Mouse (Mus musculus) liver, embryonic 16.5 days (tissue): ENCODE measurements at regions not wholly inside any gene's neighbourhood (a gene's known extent, or its start where the extent isn't known, plus 50 kb on each side); places are given as distances from the start of the nearest gene placed in this dataset.

Source experiments
- ATAC-seq: fragments of 200-750 bp; cut with Nextera tagmentation; 2 replicates; pipeline ENCODE4 v1.8.0; 2017; ENCODE audit warnings: low read depth, mild to moderate bottlenecking, moderate number of reproducible peaks, moderate library complexity
- H3K27ac ChIP-seq: fragments of 300-500 bp; sonication (generic); 2 replicates; pipeline ENCODE4 v1.5.1; 2014; ENCODE audit warnings: mild to moderate bottlenecking, low read length
- H3K27me3 ChIP-seq: fragments of 300-500 bp; sonication (generic); 2 replicates; pipeline ENCODE4 v1.6.1; 2014; ENCODE audit warnings: low read depth, low read length, mixed read lengths; ENCODE audit not compliant: control insufficient read depth, insufficient read depth
- H3K36me3 ChIP-seq: fragments of 300-500 bp; sonication (generic); 2 replicates; pipeline ENCODE4 v1.6.1; 2014; ENCODE audit warnings: mild to moderate bottlenecking; ENCODE audit not compliant: control insufficient read depth, insufficient read depth
- H3K4me1 ChIP-seq: fragments of 300-500 bp; sonication (generic); 2 replicates; pipeline ENCODE4 v1.6.1; 2014; ENCODE audit warnings: low read depth, low read length, mixed read lengths; ENCODE audit not compliant: control insufficient read depth
- H3K4me2 ChIP-seq: fragments of 300-500 bp; sonication (generic); 2 replicates; pipeline ENCODE4 v1.6.1; 2014; ENCODE audit warnings: low read depth, low read length, mixed read lengths
- H3K4me3 ChIP-seq: fragments of 300-500 bp; sonication (generic); 2 replicates; pipeline ENCODE4 v1.5.1; 2014; ENCODE audit warnings: low read depth, mild to moderate bottlenecking, low read length
- H3K9ac ChIP-seq: fragments of 300-500 bp; sonication (generic); 2 replicates; pipeline ENCODE4 v1.6.1; 2014; ENCODE audit warnings: low read depth, low read length
- H3K9me3 ChIP-seq: fragments of 300-500 bp; sonication (generic); replicated peaks from 2 replicates; pipeline ENCODE4 v1.6.1; 2016; ENCODE audit warnings: low read length; ENCODE audit not compliant: control insufficient read depth
- WGBS: fragments of 180-500 bp; shearing (Covaris S2); extraction: QIAGEN DNeasy Blood & Tissue Kit; methylation state at CpG from one replicate; pipeline ENCODE4 v1.1.7; 2014; ENCODE audit not compliant: insufficient replicate concordance; 5-methylcytosine and 5-hydroxymethylcytosine counted together

DNA sequence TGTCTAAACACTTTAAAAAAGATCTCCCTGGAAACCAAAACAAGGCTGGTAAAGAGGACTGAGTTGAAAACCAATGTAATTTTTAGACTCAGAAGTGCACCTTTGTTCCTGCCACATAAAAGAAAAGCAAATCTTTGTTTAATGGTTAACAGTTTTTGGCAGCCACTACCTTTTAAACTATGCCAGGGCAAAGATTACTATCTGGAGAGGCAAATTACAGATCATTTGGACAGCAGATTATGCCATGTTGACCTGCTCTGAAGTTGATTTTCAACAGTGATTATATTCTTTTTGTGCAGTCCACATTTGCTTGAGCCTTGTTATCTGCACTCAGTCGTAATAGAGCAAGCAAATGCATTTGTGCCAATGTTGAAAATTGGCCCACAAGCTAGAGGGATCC is 76.4 kb upstream of the Mid1 start:
- no peak overlapping the region for H3K9ac ChIP-seq
- no peaks in the 10 kb centered on the region for H3K27me3 ChIP-seq
- no peaks in the 10 kb centered on the region for H3K4me1 ChIP-seq
- WGBS: 26% methylated on average over 1 of the region's 1 CpGs
- no peak overlapping the region for H3K27ac ChIP-seq
- H3K4me2 ChIP-seq: no peak overlapping the region
- H3K9me3 ChIP-seq: no peaks in the 10 kb centered on the region
- no peak overlapping the region for H3K4me3 ChIP-seq
- no peaks in the 10 kb centered on the region for H3K36me3 ChIP-seq
- ATAC-seq: peak; percentile 30; the same call in 1 of the 2 replicates
